Mouse (Mus musculus) embryo, embryonic 10 days (tissue): ENCODE results near the gene 5430403G16Rik.
"Not testable (repeated sequence)": the region's sequence is repeated elsewhere in the genome, so short reads cannot be mapped to it uniquely, and the experiment has no call there.

Experiments
- DNase-seq: peaks from one replicate; pipeline ENCODE4 v3.0.0-alpha.2; 2015; ENCODE audit warnings: low spot score

5430403G16Rik gene

GRCm38 (mm10) chr5:109690537-109691201 lies at the start of gene 5430403G16Rik:
Gene 5430403G16Rik, minus strand, starts transcription at chr5:109691041.
- peak; percentile 87 for DNase-seq

DNA sequence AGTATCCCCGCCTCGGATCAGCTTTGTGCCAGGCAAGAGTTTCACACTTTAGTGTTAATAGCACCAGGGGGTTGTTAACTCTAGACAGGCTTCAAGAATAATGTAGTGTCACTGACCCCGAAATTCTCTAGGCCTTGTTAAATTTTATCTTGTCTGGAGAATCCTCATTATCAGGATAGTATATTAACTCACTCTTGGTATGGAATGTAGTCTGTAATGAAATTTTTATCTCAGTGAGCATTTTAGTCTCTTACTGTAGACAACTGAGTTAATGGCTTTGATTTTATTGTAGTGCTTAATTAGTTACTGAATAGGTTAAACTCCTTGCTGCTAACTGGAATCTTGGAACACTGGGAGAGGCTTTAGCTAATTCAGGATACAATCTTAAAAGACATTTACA lies 26.5 kb upstream of the 5430403G16Rik start:
- DNase-seq, result not testable (repeated sequence)

DNA sequence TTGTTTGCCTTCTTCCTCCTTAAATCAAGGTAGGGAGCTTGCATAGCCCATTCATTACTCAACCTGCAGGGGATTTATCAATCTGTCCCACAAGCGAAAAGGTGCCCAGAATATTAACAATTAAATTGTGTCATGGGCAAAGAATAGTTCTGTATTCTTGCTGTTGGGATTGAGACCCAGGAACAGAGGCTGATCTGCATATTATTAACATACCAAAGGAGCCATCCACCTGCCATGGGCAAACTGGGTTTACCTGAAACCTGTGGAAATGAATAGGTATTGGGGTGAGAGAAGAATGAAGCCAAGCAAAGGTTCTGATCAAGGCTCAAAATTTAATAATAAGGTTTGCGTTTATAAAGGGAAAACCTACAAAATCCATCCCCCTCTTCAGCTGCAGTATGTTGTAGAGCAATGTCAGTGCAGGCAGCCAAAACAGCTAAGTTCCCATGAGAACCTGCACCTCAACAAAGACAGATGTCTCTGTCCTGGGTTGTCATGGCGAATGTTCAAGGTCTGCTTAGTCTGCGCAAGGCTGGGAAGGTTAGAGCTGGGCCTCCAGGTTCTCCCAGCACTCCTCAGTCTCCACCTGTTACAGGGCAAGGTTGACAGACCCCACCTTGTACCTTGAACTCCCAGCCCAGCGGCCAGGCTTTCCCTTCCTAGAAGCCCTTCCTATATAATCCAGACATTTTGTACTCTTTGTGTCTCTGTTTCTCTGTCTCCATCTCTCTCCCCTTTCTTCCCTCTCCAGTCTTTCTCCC lies 544 bp upstream of the 5430403G16Rik start:
- not testable (repeated sequence) for DNase-seq

- no peak for DNase-seq
Measured at GRCm38 (mm10) chr5:109682921-109683320, 7.9 kb downstream of the 5430403G16Rik start.
